11 mouse cellular contexts compared by ENCODE assay signal in genomic region chr11:5271274-5272065, GRCm38 (mm10). TPM values are rescaled to one million over a fixed set of nuclear protein-coding genes. Genes with fewer than 3 reads are reported as not detected.
DNase-seq lines count a peak whose midpoint lies in the region; ATAC-seq and TF ChIP-seq lines count a peak whose summit lies in the region.
"Had no signal": no experiment of that assay in that cellular context is flagged by ENCODE, and none has a peak within 500 bp of the region (broad histone marks: within the 10 kb centered on the region; RNA-seq: fewer than 3 reads in every experiment).

No protein-coding gene starts in this region.

- no peak; the same call in 1 of the 2 replicates for TF ChIP-seq EP300 in CH12.LX (IDR thresholded peaks at IDR 0.05; ENCODE audit: low read length)

- no peaks in the 10 kb centered on the region for H3K9me3 ChIP-seq in hindbrain, embryonic 10.5 days
- no peaks in the 10 kb centered on the region for H3K9me3 ChIP-seq in hindbrain, embryonic 11.5 days (ENCODE audit: control insufficient read depth, low read length)
- no peaks in the 10 kb centered on the region for H3K9me3 ChIP-seq in CH12.LX (replicated peaks; ENCODE audit: low read length)
- H3K9me3 ChIP-seq in hindbrain, embryonic 16.5 days (ENCODE audit: control insufficient read depth, low read length): no peaks in the 10 kb centered on the region
- H3K9me3 ChIP-seq: heart, embryonic 12.5 days had no signal

- no peak for TF ChIP-seq RAD21 in CH12.LX (IDR thresholded peaks at IDR 0.05; ENCODE audit: low read depth, low read length)

- no peak for TF ChIP-seq CTCF in CH12.LX (conservative IDR thresholded peaks at IDR 0.05 in 1 of 2, IDR thresholded peaks at IDR 0.05 in 1 of 2; ENCODE audit: low read depth in 2 of 2, low read length in 2 of 2)
- no peak for TF ChIP-seq CTCF in brain, embryonic 14.5 days (IDR thresholded peaks at IDR 0.05; ENCODE audit: borderline replicate concordance, extremely low read depth, insufficient read depth, insufficient read length)

- no peak overlapping the region for H3K9ac ChIP-seq in hindbrain, embryonic 11.5 days (ENCODE audit: low read depth, low read length)
- H3K9ac ChIP-seq in CH12.LX (ENCODE audit: insufficient read depth, low read depth): no peak overlapping the region
- H3K9ac ChIP-seq in hindbrain, embryonic 16.5 days (ENCODE audit: low read depth, low read length): no peak overlapping the region
- H3K9ac ChIP-seq: heart, embryonic 12.5 days; liver, postnatal 0 days had no signal

- 71% methylated on average over 9 of the region's 9 CpGs for whole genome bisulfite sequencing in hindbrain, embryonic 10.5 days
- 62% methylated on average over 9 of the region's 9 CpGs for WGBS in hindbrain, embryonic 11.5 days
- WGBS in hindbrain, embryonic 16.5 days: 37% methylated on average over 9 of the region's 9 CpGs

- no peak overlapping the region for H3K4me3 ChIP-seq in hindbrain, embryonic 10.5 days
- no peak overlapping the region for H3K4me3 ChIP-seq in hindbrain, embryonic 11.5 days (ENCODE audit: low read depth, low read length)
- no peak overlapping the region for H3K4me3 ChIP-seq in CH12.LX (replicated peaks in 1 of 3; ENCODE audit: low read depth in 2 of 3, low read length in 2 of 3, poor library complexity in 1 of 3)
- H3K4me3 ChIP-seq in hindbrain, embryonic 16.5 days (ENCODE audit: low read length): no peak overlapping the region
- H3K4me3 ChIP-seq: heart, embryonic 12.5 days had no signal

- intact Hi-C loops in gastrocnemius, postnatal 14 days (cut with DNase I; ENCODE audit: low total_unique reads): no loop called here

- peaks cover 21% of the 10 kb centered on the region for H3K4me1 ChIP-seq in hindbrain, embryonic 10.5 days (replicated peaks)
- H3K4me1 ChIP-seq in hindbrain, embryonic 11.5 days (replicated peaks; ENCODE audit: control insufficient read depth, insufficient read depth, low read length): no peaks in the 10 kb centered on the region
- H3K4me1 ChIP-seq in CH12.LX (ENCODE audit: control insufficient read depth in 1 of 2, insufficient read depth in 2 of 2): peaks cover 4 to 26% of the 10 kb centered on the region in 2 experiments
- H3K4me1 ChIP-seq in hindbrain, embryonic 16.5 days (ENCODE audit: control insufficient read depth, insufficient read depth, low read depth, low read length): peaks cover 3% of the 10 kb centered on the region; the same call in 1 of the 2 replicates

- no peak for TF ChIP-seq POLR2A in CH12.LX (IDR thresholded peaks at IDR 0.05; ENCODE audit: low read depth, low read length)
- no peak for TF ChIP-seq POLR2A in brain, embryonic 14.5 days (IDR thresholded peaks at IDR 0.05; ENCODE audit: borderline replicate concordance, extremely low read depth, insufficient read depth, insufficient read length, poor library complexity, severe bottlenecking)

- dilution Hi-C loops in CH12.LX (cut with MboI; ENCODE audit: extremely low pct_ligation_motif_present, extremely low pct_unique_long_range_greater_than_20kb, low sequenced_read_pairs): no loop called here

- DNase-seq in hindbrain, embryonic 10.5 days (ENCODE audit: low spot score): no peak
- no peak for DNase-seq in hindbrain, embryonic 11.5 days (ENCODE audit: low spot score)
- DNase-seq in CH12.LX (ENCODE audit: extremely low read depth) (no peak), liver (no peak)
- peak; percentile 58 for DNase-seq in brain, embryonic 14.5 days (ENCODE audit: low read depth)
- no peak for DNase-seq in thymus, postnatal 36 days
- DNase-seq in gastrocnemius, postnatal 14 days: no peak
- DNase-seq: kidney, adult 8-10 months; liver, postnatal 0 days had no signal

- H3K4me2 ChIP-seq in hindbrain, embryonic 11.5 days (replicated peaks; ENCODE audit: low read depth, low read length): no peak overlapping the region
- H3K4me2 ChIP-seq in CH12.LX (ENCODE audit: insufficient read depth, low read depth, poor library complexity, severe bottlenecking): no peak overlapping the region
- H3K4me2 ChIP-seq in hindbrain, embryonic 16.5 days (ENCODE audit: low read length): no peak overlapping the region
- H3K4me2 ChIP-seq: heart, embryonic 12.5 days had no signal

- H3K36me3 ChIP-seq in hindbrain, embryonic 10.5 days: no peaks in the 10 kb centered on the region; the same call in 1 of the 2 replicates
- H3K36me3 ChIP-seq in hindbrain, embryonic 11.5 days (ENCODE audit: control insufficient read depth, insufficient read depth, low read length): no peaks in the 10 kb centered on the region
- H3K36me3 ChIP-seq in CH12.LX (replicated peaks in 1 of 2; ENCODE audit: control insufficient read depth in 1 of 2, insufficient read depth in 1 of 2, low read length in 1 of 2): no peaks in the 10 kb centered on the region
- no peaks in the 10 kb centered on the region for H3K36me3 ChIP-seq in hindbrain, embryonic 16.5 days (ENCODE audit: control insufficient read depth, insufficient read depth, low read length)
- H3K36me3 ChIP-seq: heart, embryonic 12.5 days had no signal

- in situ Hi-C loops in CH12.LX (cut with MboI; ENCODE audit: low pct_ligation_motif_present, low pct_unique_long_range_greater_than_20kb, low sequenced_read_pairs): no loop called here

- H3K27me3 ChIP-seq in hindbrain, embryonic 10.5 days (ENCODE audit: insufficient read depth, poor library complexity, severe bottlenecking): no peaks in the 10 kb centered on the region
- H3K27me3 ChIP-seq in hindbrain, embryonic 11.5 days (ENCODE audit: control insufficient read depth, insufficient read depth, low read length): no peaks in the 10 kb centered on the region
- H3K27me3 ChIP-seq in CH12.LX (replicated peaks): no peaks in the 10 kb centered on the region
- H3K27me3 ChIP-seq in hindbrain, embryonic 16.5 days (replicated peaks; ENCODE audit: control insufficient read depth, insufficient read depth, low read length): no peaks in the 10 kb centered on the region
- H3K27me3 ChIP-seq: heart, embryonic 12.5 days had no signal

- H3K27ac ChIP-seq in hindbrain, embryonic 10.5 days: peak overlapping the region; percentile 2; the same call in 1 of the 2 replicates
- H3K27ac ChIP-seq in hindbrain, embryonic 11.5 days (ENCODE audit: low read depth, low read length): no peak overlapping the region
- no peak overlapping the region for H3K27ac ChIP-seq in CH12.LX (ENCODE audit: insufficient read depth, low read depth)
- H3K27ac ChIP-seq in hindbrain, embryonic 16.5 days (ENCODE audit: low read depth, low read length): peak overlapping the region; percentile 36; the same call in 1 of the 2 replicates

- no peaks in the 10 kb centered on the region for H3K79me2 ChIP-seq in CH12.LX (replicated peaks; ENCODE audit: control insufficient read depth, extremely low read depth, insufficient read depth, poor library complexity, severe bottlenecking)

- no peak for ATAC-seq in hindbrain, embryonic 11.5 days (ENCODE audit: low FRiP score)
- ATAC-seq in hindbrain, embryonic 16.5 days: no peak
- ATAC-seq: liver, postnatal 0 days had no signal

TF ChIP-seq in CH12.LX, 34 proteins besides CTCF, POLR2A, EP300 and RAD21:
- TF ChIP-seq MAZ (IDR thresholded peaks at IDR 0.05; ENCODE audit: low read depth, low read length) (no peak), BHLHE40 (IDR thresholded peaks at IDR 0.05; ENCODE audit: low read depth, low read length) (no peak), SMC3 (IDR thresholded peaks at IDR 0.05; ENCODE audit: low read depth, low read length) (no peak), ETS1 (conservative IDR thresholded peaks at IDR 0.05; ENCODE audit: low read depth, low read length) (no peak; the same call in 1 of the 2 replicates), GABPA (IDR thresholded peaks at IDR 0.05; ENCODE audit: insufficient replicate concordance, low read depth, low read length) (no peak), MXI1 (IDR thresholded peaks at IDR 0.05; ENCODE audit: low read depth, low read length) (no peak), NRF1 (IDR thresholded peaks at IDR 0.05; ENCODE audit: low read depth, low read length) (no peak), IRF4 (IDR thresholded peaks at IDR 0.05; ENCODE audit: low read depth, low read length) (0 out of 2 replicates have a peak, but pooled peaks have one; percentile 48)

RNA-seq across cellular contexts. Expression of gene Kremen1, which starts 10.1 kb away (rescaled TPM):
- polyA plus RNA-seq in hindbrain, embryonic 10.5 days (2016; fragmentation: Nextera tagmentation; extraction: Ambion mirVana): 12.1 and 12.8 TPM in 2 replicates
- polyA plus RNA-seq in hindbrain, embryonic 11.5 days (2014; fragmentation: Nextera tagmentation; extraction: Ambion mirVana): 6.6 and 6.7 TPM in 2 replicates
- total RNA-seq in CH12.LX (2012; rRNA removed): 9.9 and 11.8 TPM in 2 replicates
- total RNA-seq in CH12.LX (2014; rRNA removed): 4.4 and 5.0 TPM in 2 replicates
- polyA plus RNA-seq in CH12.LX (2012; ENCODE audit: insufficient read length, low read depth): 6.9 and 7.3 TPM in 2 replicates
- 9.2 and 11.4 TPM in 2 replicates for polyA plus RNA-seq in brain, embryonic 14.5 days (2012; rRNA removed)
- 4.8 and 7.1 TPM in 2 replicates for polyA plus RNA-seq in hindbrain, embryonic 16.5 days (2015; fragmentation: Nextera tagmentation; extraction: Ambion mirVana)
- total RNA-seq in gastrocnemius, postnatal 14 days (2021): 10 to 100 TPM; 46.8 to 48.1 TPM

Comparison
In these comparisons a context has a peak if more than half of its experiments do, and no peak if none do; other contexts are left out.
1. H3K27ac ChIP-seq: peak in hindbrain, embryonic 10.5 days (single experiment) and hindbrain, embryonic 16.5 days (single experiment); none in hindbrain, embryonic 11.5 days (single experiment) and CH12.LX (single experiment).